Mouse (Mus musculus) 416B (cell line): Measurements from ENCODE around the gene Palm2.

Source experiments
- DNase-seq: peaks from one replicate; pipeline ENCODE4 v3.0.0; 2011; ENCODE audit warnings: low read depth

Palm2 gene

GRCm38 (mm10) chr4:57715849-57716248, 281.8 kb downstream of the Palm2 start:
- no peak for DNase-seq

- no peak for DNase-seq
Observed at GRCm38 (mm10) chr4:57716735-57717134, 282.7 kb downstream of the Palm2 start.

- no peak for DNase-seq
Observed at GRCm38 (mm10) chr4:57717354-57717753, 283.3 kb downstream of the Palm2 start, which contains the start of gene Akap2. Gene Akap2, plus strand, starts transcription at chr4:57717657.

- no peak for DNase-seq
Observed at GRCm38 (mm10) chr4:57719370-57719769, 285.3 kb downstream of the Palm2 start.

- DNase-seq: no peak
Observed at GRCm38 (mm10) chr4:57720869-57721361, 286.9 kb downstream of the Palm2 start.

- no peak for DNase-seq
Observed at GRCm38 (mm10) chr4:57722296-57722695, 288.2 kb downstream of the Palm2 start.

- peak; percentile 54 for DNase-seq
Observed at GRCm38 (mm10) chr4:57723659-57724058, 289.6 kb downstream of the Palm2 start.

GRCm38 (mm10) chr4:57725569-57725968, 291.5 kb downstream of the Palm2 start:
- DNase-seq: no peak

GRCm38 (mm10) chr4:57728611-57729183, 294.6 kb downstream of the Palm2 start:
- DNase-seq: no peak

GRCm38 (mm10) chr4:57730047-57730446, 296.0 kb downstream of the Palm2 start:
- no peak for DNase-seq

- DNase-seq: peak; percentile 64
Observed at GRCm38 (mm10) chr4:57730801-57731598, 297.0 kb downstream of the Palm2 start.

GRCm38 (mm10) chr4:57732351-57732750, 298.3 kb downstream of the Palm2 start:
- DNase-seq: no peak

GRCm38 (mm10) chr4:57733445-57733844, 299.4 kb downstream of the Palm2 start:
- DNase-seq: peak; percentile 54

GRCm38 (mm10) chr4:57735426-57735825, 301.4 kb downstream of the Palm2 start:
- DNase-seq: peak; percentile 40

GRCm38 (mm10) chr4:57738856-57739552, 305.0 kb downstream of the Palm2 start:
- DNase-seq: no peak

GRCm38 (mm10) chr4:57743325-57743929, 309.4 kb downstream of the Palm2 start:
- no peak for DNase-seq

- no peak for DNase-seq
Observed at GRCm38 (mm10) chr4:57750651-57751050, 316.6 kb downstream of the Palm2 start.

- DNase-seq: peak; percentile 17
Observed at GRCm38 (mm10) chr4:57751054-57751453, 317.0 kb downstream of the Palm2 start.

GRCm38 (mm10) chr4:57751566-57751965, 317.5 kb downstream of the Palm2 start:
- no peak for DNase-seq

GRCm38 (mm10) chr4:57755085-57755484, 321.0 kb downstream of the Palm2 start:
- no peak for DNase-seq

- no peak for DNase-seq
Observed at GRCm38 (mm10) chr4:57757997-57758396, 323.9 kb downstream of the Palm2 start.
